Mouse (Mus musculus): Measurements from ENCODE around the gene R3hcc1l.

GRCm38 (mm10) chr19:42576856-42577255, 58.3 kb downstream of the R3hcc1l start:
- TF ChIP-seq CTCF (IDR thresholded peaks at IDR 0.05; ENCODE audit: low read depth) (no peak), EP300 (optimal IDR thresholded peaks at IDR 0.05) (no peak)
